Mouse (Mus musculus) heart, adult 2 months (tissue): ENCODE measurements at regions not wholly inside any gene's neighbourhood (a gene's known extent, or its start where the extent isn't known, plus 50 kb on each side); places are given as distances from the start of the nearest gene placed in this dataset.
"Not testable (repeated sequence)": the region's sequence is repeated elsewhere in the genome, so short reads cannot be mapped to it uniquely, and the experiment has no call there.

Source experiments
- DNase-seq, 2 experiments: peaks; one replicate each; pipeline ENCODE4 v3.0.0; 2021
- H3K27ac ChIP-seq: fragments of 200-600 bp; 2 replicates; pipeline ENCODE4 v1.8.1; 2022
- H3K27me3 ChIP-seq: fragments of 200-500 bp; 2 replicates; pipeline ENCODE4 v1.6.1; 2012; ENCODE audit warnings: mild to moderate bottlenecking, low read length, inconsistent platforms, mixed read lengths; ENCODE audit not compliant: control insufficient read depth, insufficient read depth
- H3K36me3 ChIP-seq: fragments of 200-500 bp; 2 replicates; pipeline ENCODE4 v1.6.1; 2012; ENCODE audit warnings: low read length, inconsistent platforms; ENCODE audit not compliant: control insufficient read depth, insufficient read depth
- H3K4me1 ChIP-seq: fragments of 200-500 bp; 2 replicates; pipeline ENCODE4 v1.6.1; 2011; ENCODE audit warnings: low read length; ENCODE audit not compliant: control insufficient read depth, insufficient read depth
- H3K4me3 ChIP-seq: fragments of 200-600 bp; 2 replicates; pipeline ENCODE4 v1.8.1; 2022
- H3K79me2 ChIP-seq: fragments of 200-500 bp; replicated peaks from 2 replicates; pipeline ENCODE4 v1.6.1; 2012; ENCODE audit warnings: mild to moderate bottlenecking, inconsistent platforms, low read length, moderate library complexity, mixed read lengths; ENCODE audit not compliant: control insufficient read depth, insufficient read depth
- H3K9ac ChIP-seq: fragments of 200-500 bp; 2 replicates; pipeline ENCODE4 v1.6.1; 2012; ENCODE audit warnings: low read depth, mild to moderate bottlenecking, control low read depth, inconsistent platforms, low read length, mixed read lengths
- CTCF ChIP-seq: fragments of 200-600 bp; IDR thresholded peaks from 2 replicates; pipeline ENCODE4 v1.8.1; 2022; ENCODE audit warnings: antibody characterized with exemption, mild to moderate bottlenecking, moderate library complexity
- EP300 ChIP-seq: fragments of 200-500 bp; IDR thresholded peaks from 2 replicates; pipeline ENCODE4 v1.6.1; 2011; ENCODE audit warnings: low read depth, low read length, control low read depth; ENCODE audit not compliant: insufficient read depth
- WGBS: fragments of 180-500 bp; shearing (Covaris S2); methylation state at CpG from one replicate; pipeline ENCODE4 v1.1.7; 2018; 5-methylcytosine and 5-hydroxymethylcytosine counted together
- intact Hi-C: fragments of 180-260 bp; cut with DNase I; formaldehyde crosslinking; loops from one replicate; pipeline ENCODE4 v1.15.1; 2025

GRCm38 (mm10) chrX:63991127-63991526 is 160.9 kb downstream of the Gm6760 start:
- H3K27me3 ChIP-seq: no peaks in the 10 kb centered on the region
- no peak overlapping the region for H3K4me3 ChIP-seq
- TF ChIP-seq CTCF: peak; percentile 64
- no peak for TF ChIP-seq EP300
- no peak overlapping the region for H3K9ac ChIP-seq
- no peak for DNase-seq
- H3K27ac ChIP-seq: no peak overlapping the region
- no peaks in the 10 kb centered on the region for H3K4me1 ChIP-seq
- H3K79me2 ChIP-seq: no peaks in the 10 kb centered on the region
- intact Hi-C loops: no loop called here
- WGBS: 6% methylated on average over 1 of the region's 1 CpGs
- no peaks in the 10 kb centered on the region for H3K36me3 ChIP-seq

- H3K4me3 ChIP-seq, H3K27ac ChIP-seq, DNase-seq, intact Hi-C loops, H3K9ac ChIP-seq, H3K36me3 ChIP-seq, H3K4me1 ChIP-seq, H3K79me2 ChIP-seq, H3K27me3 ChIP-seq: not testable (repeated sequence)
Measured at GRCm38 (mm10) chrX:63972386-63972785, 179.6 kb downstream of the Gm6760 start.
